Mouse (Mus musculus): ENCODE measurements around the gene Wdr26.

The Wdr26 gene

GRCm38 (mm10) chr1:181211920-181212633, at the start of gene Wdr26:
Wdr26 (minus strand) TSS chr1:181212001.
- DNase-seq = peak; percentile 83 to 87

GRCm38 (mm10) chr1:181260949-181261696, 49.3 kb upstream of the Wdr26 start:
- peak; percentile 14 to 31 for DNase-seq

- DNase-seq = no peak
Measured at GRCm38 (mm10) chr1:181260422-181260821, 48.6 kb upstream of the Wdr26 start.

- DNase-seq = peak; percentile 26 to 27
Measured at GRCm38 (mm10) chr1:181259626-181260410, 48.0 kb upstream of the Wdr26 start.

GRCm38 (mm10) chr1:181259056-181259455, 47.3 kb upstream of the Wdr26 start:
- DNase-seq = no peak

- DNase-seq = no peak
Measured at GRCm38 (mm10) chr1:181258616-181259015, 46.8 kb upstream of the Wdr26 start.

- DNase-seq = no peak
Measured at GRCm38 (mm10) chr1:181257585-181258555, 46.1 kb upstream of the Wdr26 start.

GRCm38 (mm10) chr1:181256689-181257584, 45.1 kb upstream of the Wdr26 start:
- DNase-seq = peak; percentile 80

- peak in 1 of 2 experiments; percentile 26 for DNase-seq
Measured at GRCm38 (mm10) chr1:181255891-181256688, 44.3 kb upstream of the Wdr26 start.

- DNase-seq = no peak
Measured at GRCm38 (mm10) chr1:181255450-181255849, 43.6 kb upstream of the Wdr26 start.

- DNase-seq = no peak
Measured at GRCm38 (mm10) chr1:181251624-181252023, 39.8 kb upstream of the Wdr26 start.

GRCm38 (mm10) chr1:181250961-181251360, 39.2 kb upstream of the Wdr26 start:
- DNase-seq = no peak

- no peak for DNase-seq
Measured at GRCm38 (mm10) chr1:181249537-181249936, 37.7 kb upstream of the Wdr26 start.

GRCm38 (mm10) chr1:181247175-181247574, 35.4 kb upstream of the Wdr26 start:
- DNase-seq = peak; percentile 57 to 67

- DNase-seq = peak in 1 of 2 experiments; percentile 20
Measured at GRCm38 (mm10) chr1:181246487-181247138, 34.8 kb upstream of the Wdr26 start.

- DNase-seq = no peak
Measured at GRCm38 (mm10) chr1:181245554-181246486, 34.0 kb upstream of the Wdr26 start.

GRCm38 (mm10) chr1:181245067-181245466, 33.3 kb upstream of the Wdr26 start:
- DNase-seq = no peak

- DNase-seq = no peak
Measured at GRCm38 (mm10) chr1:181241185-181241584, 29.4 kb upstream of the Wdr26 start.

All from B cell, adult 2 months (primary cell).